Mouse (Mus musculus) C2C12 (cell line): ENCODE measurements around the gene Rmi2.

Experiments
- CTCF ChIP-seq: IDR thresholded peaks from one replicate; pipeline ENCODE4 v1.5.1; 2011; ENCODE audit not compliant: control insufficient read depth, insufficient read depth, insufficient read length
- FOSL1 ChIP-seq: IDR thresholded peaks from one replicate; pipeline ENCODE4 v1.8.0; 2011; ENCODE audit warnings: mild to moderate bottlenecking, low read length; ENCODE audit not compliant: poor library complexity, insufficient read depth, severe bottlenecking
- MAX ChIP-seq: IDR thresholded peaks from one replicate; pipeline ENCODE4 v1.6.1; 2011; ENCODE audit warnings: mild to moderate bottlenecking, control low read depth
- MYOD1 ChIP-seq: IDR thresholded peaks from one replicate; pipeline ENCODE4 v1.6.1; 2011; ENCODE audit warnings: low read depth; ENCODE audit not compliant: control insufficient read depth, insufficient read length
- USF1 ChIP-seq: IDR thresholded peaks from one replicate; pipeline ENCODE4 v1.6.1; 2011; ENCODE audit warnings: low read depth, mild to moderate bottlenecking, control low read depth, moderate library complexity

DNA sequence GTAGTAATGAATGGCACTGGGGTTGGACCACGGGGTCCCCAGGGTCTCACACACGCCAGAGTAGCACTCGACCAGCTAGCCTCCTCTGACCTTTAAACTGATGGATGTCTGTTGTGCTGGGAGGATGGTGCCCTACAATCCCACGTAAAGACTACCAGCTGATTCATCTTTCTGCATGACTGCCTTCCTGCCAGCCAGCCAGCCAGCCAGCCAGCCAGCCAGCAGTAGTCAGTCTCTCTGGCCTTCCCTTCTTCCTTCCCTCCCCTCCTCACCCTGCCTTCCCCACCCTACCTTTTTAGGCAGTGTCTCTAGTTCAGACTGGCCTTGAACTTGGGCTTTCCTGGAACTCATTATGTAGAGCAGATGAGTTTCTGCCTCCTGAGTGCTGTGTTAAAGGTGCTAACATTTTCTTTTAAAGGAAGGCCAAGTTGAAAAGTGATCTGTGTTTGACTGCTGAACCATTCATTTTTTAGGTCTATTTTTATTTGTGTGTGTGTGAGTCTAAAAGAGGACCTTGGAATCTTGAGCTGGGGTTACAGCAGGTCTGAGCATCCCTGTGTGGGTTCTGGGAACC, 7.5 kb downstream of the Rmi2 start:
- no peak for TF ChIP-seq CTCF
- no peak for TF ChIP-seq USF1
- TF ChIP-seq MYOD1 = no peak
- TF ChIP-seq FOSL1 = no peak
- no peak for TF ChIP-seq MAX
